Mouse (Mus musculus): Measurements from ENCODE around the gene Mga.

DNA sequence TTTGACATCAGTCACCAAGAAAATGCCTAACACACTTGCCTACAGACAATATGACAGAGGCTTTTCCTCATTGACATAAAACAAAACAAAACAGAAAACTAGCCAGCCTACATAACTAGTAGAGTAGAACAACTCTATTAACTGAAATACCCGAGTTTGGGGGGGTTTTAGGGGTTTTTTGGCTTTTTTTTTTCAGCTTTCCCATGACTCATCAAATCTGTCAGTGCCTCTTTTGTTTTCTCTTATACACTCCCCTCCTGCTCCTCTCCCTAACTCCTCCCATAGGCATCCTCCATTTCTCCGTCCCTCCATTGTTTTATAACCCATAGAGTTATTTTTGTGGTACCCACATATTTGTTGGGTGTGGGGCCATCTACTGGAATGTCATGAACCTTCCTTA lies 96.5 kb downstream of the Mga start:
- no peak for TF ChIP-seq CTCF (conservative IDR thresholded peaks at IDR 0.05; ENCODE audit: insufficient read depth, insufficient read length, low read depth, low read length)
- no peak for TF ChIP-seq POLR2A (IDR thresholded peaks at IDR 0.05; ENCODE audit: low read depth, low read length)
